Mouse (Mus musculus): Measurements from ENCODE around the gene Hspbap1.

Gene Hspbap1

GRCm38 (mm10) chr16:35856766-35857165, 86.6 kb downstream of the Hspbap1 start:
- in situ Hi-C loops (cut with MboI; ENCODE audit: low pct_unique_long_range_greater_than_20kb in 1 of 2, low sequenced_read_pairs in 2 of 2, unreplicated experiment in 1 of 2): no loop called here

GRCm38 (mm10) chr16:35860236-35860635, 90.1 kb downstream of the Hspbap1 start:
- in situ Hi-C loops (cut with MboI; ENCODE audit: low pct_unique_long_range_greater_than_20kb in 1 of 2, low sequenced_read_pairs in 2 of 2, unreplicated experiment in 1 of 2): no loop called here

- in situ Hi-C loops (cut with MboI; ENCODE audit: low pct_unique_long_range_greater_than_20kb in 1 of 2, low sequenced_read_pairs in 2 of 2, unreplicated experiment in 1 of 2): no loop called here
These were observed 91.9 kb downstream of the Hspbap1 start for GRCm38 (mm10) chr16:35862057-35862456.

GRCm38 (mm10) chr16:35867726-35868125, 97.6 kb downstream of the Hspbap1 start:
- in situ Hi-C loops (cut with MboI; ENCODE audit: low pct_unique_long_range_greater_than_20kb in 1 of 2, low sequenced_read_pairs in 2 of 2, unreplicated experiment in 1 of 2): no loop called here

GRCm38 (mm10) chr16:35869126-35869525, 99.0 kb downstream of the Hspbap1 start:
- in situ Hi-C loops (cut with MboI; ENCODE audit: low pct_unique_long_range_greater_than_20kb in 1 of 2, low sequenced_read_pairs in 2 of 2, unreplicated experiment in 1 of 2): no loop called here

GRCm38 (mm10) chr16:35869656-35870055, 99.5 kb downstream of the Hspbap1 start:
- in situ Hi-C loops (cut with MboI; ENCODE audit: low pct_unique_long_range_greater_than_20kb in 1 of 2, low sequenced_read_pairs in 2 of 2, unreplicated experiment in 1 of 2): no loop called here

GRCm38 (mm10) chr16:35870581-35871047, 100.4 kb downstream of the Hspbap1 start:
- in situ Hi-C loops (cut with MboI; ENCODE audit: low pct_unique_long_range_greater_than_20kb in 1 of 2, low sequenced_read_pairs in 2 of 2, unreplicated experiment in 1 of 2): no loop called here

- in situ Hi-C loops (cut with MboI; ENCODE audit: low pct_unique_long_range_greater_than_20kb in 1 of 2, low sequenced_read_pairs in 2 of 2, unreplicated experiment in 1 of 2): no loop called here
These were observed 101.1 kb downstream of the Hspbap1 start, which contains the start of gene Parp14 for GRCm38 (mm10) chr16:35871048-35871851. Parp14 (minus strand) TSS chr16:35871544.

GRCm38 (mm10) chr16:35871898-35872297, 101.7 kb downstream of the Hspbap1 start:
- in situ Hi-C loops (cut with MboI; ENCODE audit: low pct_unique_long_range_greater_than_20kb in 1 of 2, low sequenced_read_pairs in 2 of 2, unreplicated experiment in 1 of 2): no loop called here

GRCm38 (mm10) chr16:35872410-35873006, 102.3 kb downstream of the Hspbap1 start:
- in situ Hi-C loops (cut with MboI; ENCODE audit: low pct_unique_long_range_greater_than_20kb in 1 of 2, low sequenced_read_pairs in 2 of 2, unreplicated experiment in 1 of 2): no loop called here

GRCm38 (mm10) chr16:35874416-35874815, 104.2 kb downstream of the Hspbap1 start:
- in situ Hi-C loops (cut with MboI; ENCODE audit: low pct_unique_long_range_greater_than_20kb in 1 of 2, low sequenced_read_pairs in 2 of 2, unreplicated experiment in 1 of 2): no loop called here
